9 mouse cellular contexts compared by ENCODE assay signal in genomic region chr8:70509281-70509952, GRCm38 (mm10). TPM values are rescaled to one million over a fixed set of nuclear protein-coding genes. Genes with fewer than 3 reads are reported as not detected.
DNase-seq lines count a peak whose midpoint lies in the region; ATAC-seq and TF ChIP-seq lines count a peak whose summit lies in the region.
"Had no signal": no experiment of that assay in that cellular context is flagged by ENCODE, and none has a peak within 500 bp of the region (broad histone marks: within the 10 kb centered on the region; RNA-seq: fewer than 3 reads in every experiment).

No protein-coding gene starts in this region.

- H3K27me3 ChIP-seq in heart, embryonic 15.5 days, result no peaks in the 10 kb centered on the region
- no peaks in the 10 kb centered on the region for H3K27me3 ChIP-seq in forebrain, postnatal 0 days (ENCODE audit: insufficient read depth, low read length)
- H3K27me3 ChIP-seq in liver, postnatal 0 days (ENCODE audit: insufficient read depth, low read length), result no peaks in the 10 kb centered on the region

- H3K9ac ChIP-seq in heart, embryonic 15.5 days, result peak overlapping the region; percentile 97
- H3K9ac ChIP-seq in ES-E14 (ENCODE audit: insufficient read depth, low read depth, low read length, poor library complexity, severe bottlenecking), result peak overlapping the region; percentile 97
- H3K9ac ChIP-seq in forebrain, postnatal 0 days, result peak overlapping the region; percentile 74
- peak overlapping the region; percentile 92 for H3K9ac ChIP-seq in liver, postnatal 0 days (replicated peaks)

- H3K36me3 ChIP-seq in heart, embryonic 15.5 days, result peaks cover 22% of the 10 kb centered on the region
- H3K36me3 ChIP-seq in ES-E14 (ENCODE audit: control insufficient read depth, insufficient read depth, low read length, poor library complexity, severe bottlenecking), result peaks cover 39% of the 10 kb centered on the region
- peaks cover 32% of the 10 kb centered on the region for H3K36me3 ChIP-seq in forebrain, postnatal 0 days (ENCODE audit: insufficient read depth)
- peaks cover 29% of the 10 kb centered on the region for H3K36me3 ChIP-seq in liver, postnatal 0 days (replicated peaks; ENCODE audit: insufficient read depth, low read length)

- no peaks in the 10 kb centered on the region for H3K9me3 ChIP-seq in heart, embryonic 15.5 days (replicated peaks)
- no peaks in the 10 kb centered on the region for H3K9me3 ChIP-seq in ES-E14 (ENCODE audit: control insufficient read depth, insufficient read depth, low read depth, low read length)
- no peaks in the 10 kb centered on the region for H3K9me3 ChIP-seq in forebrain, postnatal 0 days (ENCODE audit: low read length)
- no peaks in the 10 kb centered on the region for H3K9me3 ChIP-seq in liver, postnatal 0 days (ENCODE audit: low read length)

- H3K4me2 ChIP-seq in heart, embryonic 15.5 days, result peak overlapping the region; percentile 91
- H3K4me2 ChIP-seq in forebrain, postnatal 0 days (ENCODE audit: low read depth), result peak overlapping the region; percentile 95
- H3K4me2 ChIP-seq in liver, postnatal 0 days (ENCODE audit: low read depth, low read length), result peak overlapping the region; percentile 92

- WGBS in heart, embryonic 15.5 days, result 5% methylated on average over 25 of the region's 25 CpGs
- 16% methylated on average over 25 of the region's 25 CpGs for WGBS in forebrain, postnatal 0 days
- 5% methylated on average over 25 of the region's 25 CpGs for WGBS in liver, postnatal 0 days (ENCODE audit: insufficient replicate concordance)

- intact Hi-C loops in heart, postnatal 36 days (cut with DNase I), result loop anchor here (5.0 kb wide), 1 partner anchor 78 kb away; no protein-coding TSS in a partner anchor

- TF ChIP-seq EP300 in liver, postnatal 0 days (IDR thresholded peaks at IDR 0.05; ENCODE audit: low read depth), result no peak

- no peak for DNase-seq in heart, postnatal 36 days
- DNase-seq in ES-E14 (ENCODE audit: low read depth, low spot score), result no peak
- no peak for DNase-seq in forebrain, postnatal 0 days
- no peak for DNase-seq in liver, postnatal 0 days
- no peak for DNase-seq in ovary, postnatal 14 days (ENCODE audit: low spot score)
- no peak for DNase-seq in frontal cortex, postnatal 36 days (ENCODE audit: low spot score in 2 of 2)

- H3K27ac ChIP-seq in heart, embryonic 15.5 days, result peak overlapping the region; percentile 98
- peak overlapping the region; percentile 85 for H3K27ac ChIP-seq in ES-E14 (ENCODE audit: insufficient read depth, low read depth, low read length, poor library complexity, severe bottlenecking)
- H3K27ac ChIP-seq in forebrain, postnatal 0 days (ENCODE audit: low read depth, low read length), result 0 out of 2 replicates have a peak overlapping the region, but pooled peaks have one; percentile 96
- peak overlapping the region; percentile 98 for H3K27ac ChIP-seq in liver, postnatal 0 days (ENCODE audit: low read depth)

- H3K4me1 ChIP-seq in heart, embryonic 15.5 days (replicated peaks), result peaks cover 55% of the 10 kb centered on the region
- peaks cover 1 to 5% of the 10 kb centered on the region in 2 experiments; a peak in 2 of 4 replicates for H3K4me1 ChIP-seq in ES-E14 (ENCODE audit: control insufficient read depth in 2 of 2, insufficient read depth in 2 of 2, low read length in 2 of 2, poor library complexity in 1 of 2)
- H3K4me1 ChIP-seq in forebrain, postnatal 0 days (ENCODE audit: insufficient read depth), result peaks cover 23% of the 10 kb centered on the region; the same call in 1 of the 2 replicates
- peaks cover 31% of the 10 kb centered on the region for H3K4me1 ChIP-seq in liver, postnatal 0 days (ENCODE audit: insufficient read depth)

- in situ Hi-C loops in ES-E14 (cut with MboI; ENCODE audit: low sequenced_read_pairs in 2 of 2, unreplicated experiment in 2 of 2), result no loop called here

- ATAC-seq in heart, embryonic 15.5 days (replicated peaks; ENCODE audit: insufficient number of reproducible peaks, insufficient read depth, low FRiP score, low read depth), result no peak
- no peak for ATAC-seq in forebrain, postnatal 0 days
- ATAC-seq in liver, postnatal 0 days, result no peak
- no peak for ATAC-seq in megakaryocyte-erythroid progenitor cell, adult 5-6 weeks (replicated peaks; ENCODE audit: low FRiP score, low TSS enrichment, poor library complexity, severe bottlenecking)

- no peak for TF ChIP-seq CTCF in forebrain, postnatal 0 days (IDR thresholded peaks at IDR 0.05; ENCODE audit: low read depth)
- no peak for TF ChIP-seq CTCF in liver, postnatal 0 days (IDR thresholded peaks at IDR 0.05; ENCODE audit: low read depth)

- H3K4me3 ChIP-seq in heart, embryonic 15.5 days, result peak overlapping the region; percentile 90
- H3K4me3 ChIP-seq in ES-E14 (ENCODE audit: insufficient read depth in 1 of 2, low read depth in 1 of 2, low read length in 2 of 2, poor library complexity in 1 of 2, severe bottlenecking in 1 of 2), result peak overlapping the region; percentile 90 to 96
- H3K4me3 ChIP-seq in forebrain, postnatal 0 days (ENCODE audit: low read depth, low read length), result peak overlapping the region; percentile 65
- peak overlapping the region; percentile 74 for H3K4me3 ChIP-seq in liver, postnatal 0 days (ENCODE audit: low read depth, low read length)

TF ChIP-seq in ES-E14, 5 proteins besides CTCF, POLR2A, EP300 and RAD21:
- no peak for TF ChIP-seq ZNF384 (IDR thresholded peaks at IDR 0.05; ENCODE audit: low read depth, low read length)
TF ChIP-seq in ES-E14: peak in this region for 0.

RNA-seq across cellular contexts. Expression of gene Uba52, which starts 1.2 kb away (rescaled TPM):
- 684 and 768 TPM in 2 replicates for polyA plus RNA-seq in heart, embryonic 15.5 days (2015; fragmentation: Nextera tagmentation; extraction: Ambion mirVana)
- total RNA-seq in heart, postnatal 36 days (2021), result 1,000 to 10,000 TPM; 1,469 to 1,509 TPM
- 3,214 and 4,257 TPM in 2 replicates for total RNA-seq in ES-E14 (2012; rRNA removed)
- total RNA-seq in forebrain, postnatal 0 days (2014; rRNA removed), result 459 and 595 TPM in 2 replicates
- 808 and 1,035 TPM in 2 replicates for polyA plus RNA-seq in forebrain, postnatal 0 days (2015; fragmentation: Nextera tagmentation; extraction: Ambion mirVana)
- 627 and 684 TPM in 2 replicates for polyA plus RNA-seq in liver, postnatal 0 days (2015; fragmentation: Nextera tagmentation; extraction: Ambion mirVana)
- total RNA-seq in megakaryocyte-erythroid progenitor cell, adult 5-6 weeks (2014; fragmentation: Nextera tagmentation), result 2,751 and 3,393 TPM in 2 replicates
- total RNA-seq in megakaryocyte-erythroid progenitor cell, adult 5-6 weeks (2017), result 4,463 and 5,230 TPM in 2 replicates

RNA-seq across cellular contexts. Expression of gene Rex1bd, which starts 2.9 kb away (rescaled TPM):
- 116 and 117 TPM in 2 replicates for polyA plus RNA-seq in heart, embryonic 15.5 days (2015; fragmentation: Nextera tagmentation; extraction: Ambion mirVana)
- 100 to 1,000 TPM; 109 to 113 TPM for total RNA-seq in heart, postnatal 36 days (2021)
- 125 and 130 TPM in 2 replicates for total RNA-seq in ES-E14 (2012; rRNA removed)
- total RNA-seq in forebrain, postnatal 0 days (2014; rRNA removed), result 130 and 148 TPM in 2 replicates
- polyA plus RNA-seq in forebrain, postnatal 0 days (2015; fragmentation: Nextera tagmentation; extraction: Ambion mirVana), result 200 and 247 TPM in 2 replicates
- 49.3 and 52.3 TPM in 2 replicates for polyA plus RNA-seq in liver, postnatal 0 days (2015; fragmentation: Nextera tagmentation; extraction: Ambion mirVana)
- 53.5 and 57.0 TPM in 2 replicates for total RNA-seq in megakaryocyte-erythroid progenitor cell, adult 5-6 weeks (2014; fragmentation: Nextera tagmentation)
- 25.8 and 48.7 TPM in 2 replicates for total RNA-seq in megakaryocyte-erythroid progenitor cell, adult 5-6 weeks (2017)

RNA-seq across cellular contexts. Expression of gene Crlf1, which starts 16.5 kb away (rescaled TPM):
- 3.8 and 11.1 TPM in 2 replicates for polyA plus RNA-seq in heart, embryonic 15.5 days (2015; fragmentation: Nextera tagmentation; extraction: Ambion mirVana)
- under 1 TPM; 0.39 to 0.62 TPM for total RNA-seq in heart, postnatal 36 days (2021)
- total RNA-seq in ES-E14 (2012; rRNA removed), result 17.0 and 29.3 TPM in 2 replicates
- 6.5 and 20.9 TPM in 2 replicates for total RNA-seq in forebrain, postnatal 0 days (2014; rRNA removed)
- 24.6 and 34.5 TPM in 2 replicates for polyA plus RNA-seq in forebrain, postnatal 0 days (2015; fragmentation: Nextera tagmentation; extraction: Ambion mirVana)
- 0.07 and 0.38 TPM in 2 replicates for polyA plus RNA-seq in liver, postnatal 0 days (2015; fragmentation: Nextera tagmentation; extraction: Ambion mirVana)
- 0.30 and 2.3 TPM in 2 replicates for total RNA-seq in megakaryocyte-erythroid progenitor cell, adult 5-6 weeks (2014; fragmentation: Nextera tagmentation)
- total RNA-seq in megakaryocyte-erythroid progenitor cell, adult 5-6 weeks (2017), result not detected in 2 replicates
- total RNA-seq: neutrophil, adult 5-6 weeks had no signal

RNA-seq across cellular contexts. Expression of gene Fkbp8, which starts 18.1 kb away (rescaled TPM):
- polyA plus RNA-seq in heart, embryonic 15.5 days (2015; fragmentation: Nextera tagmentation; extraction: Ambion mirVana), result 203 and 274 TPM in 2 replicates
- total RNA-seq in heart, postnatal 36 days (2021), result 100 to 1,000 TPM; 133 to 138 TPM
- total RNA-seq in ES-E14 (2012; rRNA removed), result 252 and 256 TPM in 2 replicates
- total RNA-seq in forebrain, postnatal 0 days (2014; rRNA removed), result 559 and 592 TPM in 2 replicates
- polyA plus RNA-seq in forebrain, postnatal 0 days (2015; fragmentation: Nextera tagmentation; extraction: Ambion mirVana), result 385 and 426 TPM in 2 replicates
- polyA plus RNA-seq in liver, postnatal 0 days (2015; fragmentation: Nextera tagmentation; extraction: Ambion mirVana), result 141 TPM in 2 replicates
- total RNA-seq in megakaryocyte-erythroid progenitor cell, adult 5-6 weeks (2014; fragmentation: Nextera tagmentation), result 140 and 265 TPM in 2 replicates
- 172 and 176 TPM in 2 replicates for total RNA-seq in megakaryocyte-erythroid progenitor cell, adult 5-6 weeks (2017)

RNA-seq across cellular contexts. Expression of gene Kxd1, which starts 18.3 kb away (rescaled TPM):
- 64.5 and 68.8 TPM in 2 replicates for polyA plus RNA-seq in heart, embryonic 15.5 days (2015; fragmentation: Nextera tagmentation; extraction: Ambion mirVana)
- 10 to 100 TPM; 88.4 to 91.4 TPM for total RNA-seq in heart, postnatal 36 days (2021)
- 27.9 and 35.3 TPM in 2 replicates for total RNA-seq in ES-E14 (2012; rRNA removed)
- 39.1 and 43.5 TPM in 2 replicates for total RNA-seq in forebrain, postnatal 0 days (2014; rRNA removed)
- polyA plus RNA-seq in forebrain, postnatal 0 days (2015; fragmentation: Nextera tagmentation; extraction: Ambion mirVana), result 51.6 and 51.9 TPM in 2 replicates
- 43.1 and 43.3 TPM in 2 replicates for polyA plus RNA-seq in liver, postnatal 0 days (2015; fragmentation: Nextera tagmentation; extraction: Ambion mirVana)
- total RNA-seq in megakaryocyte-erythroid progenitor cell, adult 5-6 weeks (2014; fragmentation: Nextera tagmentation), result 78.1 and 81.8 TPM in 2 replicates
- 65.5 and 93.7 TPM in 2 replicates for total RNA-seq in megakaryocyte-erythroid progenitor cell, adult 5-6 weeks (2017)
